28 mouse cellular contexts compared by ENCODE assay signal in genomic region chr11:94550442-94550744, GRCm38 (mm10). TPM values are rescaled to one million over a fixed set of nuclear protein-coding genes. Genes with fewer than 3 reads are reported as not detected.
DNase-seq lines count a peak whose midpoint lies in the region; ATAC-seq and TF ChIP-seq lines count a peak whose summit lies in the region.
"Had no signal": no experiment of that assay in that cellular context is flagged by ENCODE, and none has a peak within 500 bp of the region (broad histone marks: within the 10 kb centered on the region; RNA-seq: fewer than 3 reads in every experiment).

No protein-coding gene starts in this region.

- H3K4me3 ChIP-seq in embryonic facial prominence, embryonic 12.5 days, result no peak overlapping the region
- no peak overlapping the region for H3K4me3 ChIP-seq in embryonic facial prominence, embryonic 10.5 days
- H3K4me3 ChIP-seq in testis, adult 2 months (ENCODE audit: control insufficient read depth, low read depth, low read length), result no peak overlapping the region
- H3K4me3 ChIP-seq in embryonic facial prominence, embryonic 14.5 days (ENCODE audit: low read depth, low read length), result no peak overlapping the region
- H3K4me3 ChIP-seq in limb, embryonic 15.5 days, result no peak overlapping the region
- H3K4me3 ChIP-seq: forebrain, embryonic 15.5 days; heart, adult 2 months; heart, embryonic 13.5 days; liver, embryonic 12.5 days; myocyte; neural tube, embryonic 13.5 days had no signal

- 84% methylated on average over 5 of the region's 5 CpGs for WGBS in embryonic facial prominence, embryonic 12.5 days
- 84% methylated on average over 5 of the region's 5 CpGs for WGBS in embryonic facial prominence, embryonic 10.5 days
- WGBS in embryonic facial prominence, embryonic 14.5 days, result 69% methylated on average over 5 of the region's 5 CpGs
- 59% methylated on average over 5 of the region's 5 CpGs for WGBS in limb, embryonic 15.5 days

- 0 out of 2 replicates have a peak overlapping the region, but pooled peaks have one; percentile 46 for H3K27ac ChIP-seq in embryonic facial prominence, embryonic 12.5 days
- no peak overlapping the region for H3K27ac ChIP-seq in embryonic facial prominence, embryonic 10.5 days (replicated peaks)
- peak overlapping the region; percentile 33; the same call in 1 of the 2 replicates for H3K27ac ChIP-seq in testis, adult 2 months (ENCODE audit: control insufficient read depth, insufficient read depth, low read depth, low read length)
- 0 out of 2 replicates have a peak overlapping the region, but pooled peaks have one; percentile 8 for H3K27ac ChIP-seq in embryonic facial prominence, embryonic 14.5 days (replicated peaks; ENCODE audit: low read depth, low read length)
- peak overlapping the region; percentile 39; the same call in 1 of the 2 replicates for H3K27ac ChIP-seq in limb, embryonic 15.5 days
- H3K27ac ChIP-seq: forebrain, embryonic 15.5 days; heart, adult 2 months; liver, embryonic 12.5 days; neural tube, embryonic 13.5 days had no signal

- DNase-seq in embryonic facial prominence, embryonic 10.5 days (ENCODE audit: low spot score), result no peak
- no peak for DNase-seq in testis, postnatal 14 days (ENCODE audit: low spot score)
- DNase-seq in embryonic facial prominence, embryonic 14.5 days (ENCODE audit: low spot score), result no peak
- DNase-seq in urinary bladder, adult 18-20 months (ENCODE audit: low spot score in 2 of 2), result no peak
- DNase-seq in embryo, embryonic 9.5 days (ENCODE audit: extremely low spot score), result no peak
- DNase-seq: adrenal gland, postnatal 25 days; cerebellum, adult 11 months; gastrocnemius, postnatal 36 days; heart, adult 2 months; heart, postnatal 14 days; kidney, adult 11 months; kidney, postnatal 4 days; lung, adult 2 months; lung, postnatal 36 days; right cerebral cortex, postnatal 4 days; thymus, adult 18-20 months; thymus, postnatal 4 days had no signal

- H3K36me3 ChIP-seq in embryonic facial prominence, embryonic 12.5 days, result no peaks in the 10 kb centered on the region
- H3K36me3 ChIP-seq in embryonic facial prominence, embryonic 10.5 days (replicated peaks), result no peaks in the 10 kb centered on the region
- no peaks in the 10 kb centered on the region for H3K36me3 ChIP-seq in testis, adult 2 months (ENCODE audit: control insufficient read depth, insufficient read depth, low read length)
- no peaks in the 10 kb centered on the region for H3K36me3 ChIP-seq in embryonic facial prominence, embryonic 14.5 days (ENCODE audit: control insufficient read depth, insufficient read depth, low read length)
- H3K36me3 ChIP-seq in limb, embryonic 15.5 days, result 0 out of 2 replicates have a peak, but pooled peaks cover 2% of the 10 kb centered on the region
- H3K36me3 ChIP-seq: forebrain, embryonic 15.5 days; liver, embryonic 12.5 days; neural tube, embryonic 13.5 days had no signal

- TF ChIP-seq CTCF in testis, adult 2 months (IDR thresholded peaks at IDR 0.05; ENCODE audit: control insufficient read depth, insufficient read depth, insufficient replicate concordance, low read depth, low read length), result no peak

- no peak for ATAC-seq in embryonic facial prominence, embryonic 12.5 days (ENCODE audit: insufficient number of reproducible peaks, insufficient read depth, low FRiP score, low TSS enrichment)
- no peak for ATAC-seq in embryonic facial prominence, embryonic 14.5 days (ENCODE audit: low read depth)
- no peak for ATAC-seq in limb, embryonic 15.5 days (ENCODE audit: insufficient number of reproducible peaks, low FRiP score, low TSS enrichment, low read depth)
- ATAC-seq: forebrain, embryonic 15.5 days; hindbrain, postnatal 0 days; midbrain, embryonic 16.5 days had no signal

- no peak for TF ChIP-seq POLR2A in testis, adult 2 months (IDR thresholded peaks at IDR 0.05; ENCODE audit: control insufficient read depth, low read depth, low read length)

- H3K9me3 ChIP-seq in embryonic facial prominence, embryonic 12.5 days, result 0 out of 2 replicates have a peak, but pooled peaks cover 4% of the 10 kb centered on the region
- no peaks in the 10 kb centered on the region for H3K9me3 ChIP-seq in embryonic facial prominence, embryonic 10.5 days
- H3K9me3 ChIP-seq in embryonic facial prominence, embryonic 14.5 days (ENCODE audit: control insufficient read depth, low read length), result no peaks in the 10 kb centered on the region
- no peaks in the 10 kb centered on the region for H3K9me3 ChIP-seq in limb, embryonic 15.5 days
- H3K9me3 ChIP-seq: forebrain, embryonic 15.5 days; liver, embryonic 12.5 days; neural tube, embryonic 13.5 days had no signal

- peaks cover 10% of the 10 kb centered on the region; the same call in 1 of the 2 replicates for H3K4me1 ChIP-seq in embryonic facial prominence, embryonic 12.5 days
- H3K4me1 ChIP-seq in embryonic facial prominence, embryonic 10.5 days, result peaks cover 16% of the 10 kb centered on the region
- peaks cover 19% of the 10 kb centered on the region for H3K4me1 ChIP-seq in testis, adult 2 months (ENCODE audit: control insufficient read depth, insufficient read depth, low read length)
- peaks cover 8% of the 10 kb centered on the region for H3K4me1 ChIP-seq in embryonic facial prominence, embryonic 14.5 days (ENCODE audit: control insufficient read depth, insufficient read depth, low read length)
- H3K4me1 ChIP-seq in limb, embryonic 15.5 days, result peaks cover 25% of the 10 kb centered on the region

- H3K9ac ChIP-seq in embryonic facial prominence, embryonic 12.5 days, result no peak overlapping the region
- no peak overlapping the region for H3K9ac ChIP-seq in embryonic facial prominence, embryonic 14.5 days (ENCODE audit: low read depth, low read length)
- no peak overlapping the region for H3K9ac ChIP-seq in limb, embryonic 15.5 days
- H3K9ac ChIP-seq: forebrain, embryonic 15.5 days; heart, embryonic 13.5 days; liver, embryonic 12.5 days; neural tube, embryonic 13.5 days had no signal

- H3K27me3 ChIP-seq in embryonic facial prominence, embryonic 12.5 days, result no peaks in the 10 kb centered on the region
- H3K27me3 ChIP-seq in embryonic facial prominence, embryonic 10.5 days (replicated peaks; ENCODE audit: low read depth, poor library complexity, severe bottlenecking), result no peaks in the 10 kb centered on the region
- no peaks in the 10 kb centered on the region for H3K27me3 ChIP-seq in testis, adult 2 months (ENCODE audit: control insufficient read depth, insufficient read depth, low read length)
- no peaks in the 10 kb centered on the region for H3K27me3 ChIP-seq in embryonic facial prominence, embryonic 14.5 days (replicated peaks; ENCODE audit: control insufficient read depth, insufficient read depth, low read length)
- no peaks in the 10 kb centered on the region for H3K27me3 ChIP-seq in limb, embryonic 15.5 days
- H3K27me3 ChIP-seq: forebrain, embryonic 15.5 days; heart, embryonic 13.5 days; liver, embryonic 12.5 days; neural tube, embryonic 13.5 days had no signal

- no peak overlapping the region for H3K4me2 ChIP-seq in embryonic facial prominence, embryonic 12.5 days (replicated peaks)
- no peak overlapping the region for H3K4me2 ChIP-seq in embryonic facial prominence, embryonic 14.5 days (ENCODE audit: low read depth, low read length)
- H3K4me2 ChIP-seq in limb, embryonic 15.5 days, result no peak overlapping the region
- H3K4me2 ChIP-seq: forebrain, embryonic 15.5 days; heart, embryonic 13.5 days; liver, embryonic 12.5 days; neural tube, embryonic 13.5 days had no signal

RNA-seq across cellular contexts. Expression of gene Rsad1, which starts 1.3 kb away (rescaled TPM):
- 5.0 and 5.7 TPM in 2 replicates for polyA plus RNA-seq in embryonic facial prominence, embryonic 12.5 days (2016; fragmentation: Nextera tagmentation; extraction: Ambion mirVana)
- 4.5 and 5.1 TPM in 2 replicates for polyA plus RNA-seq in embryonic facial prominence, embryonic 10.5 days (2016; fragmentation: Nextera tagmentation; extraction: Ambion mirVana)
- 5.1 and 5.4 TPM in 2 replicates for polyA plus RNA-seq in testis, adult 2 months (2012; rRNA removed)
- polyA plus RNA-seq in embryonic facial prominence, embryonic 14.5 days (2014; fragmentation: Nextera tagmentation; extraction: Ambion mirVana), result 2.2 and 2.8 TPM in 2 replicates
- polyA plus RNA-seq in limb, embryonic 15.5 days (2015; fragmentation: Nextera tagmentation; extraction: Ambion mirVana), result 3.6 and 3.7 TPM in 2 replicates

RNA-seq across cellular contexts. Expression of gene Chad, which starts 14.5 kb away (rescaled TPM):
- polyA plus RNA-seq in embryonic facial prominence, embryonic 12.5 days (2016; fragmentation: Nextera tagmentation; extraction: Ambion mirVana), result 2.0 and 3.6 TPM in 2 replicates
- 0.09 and 0.11 TPM in 2 replicates for polyA plus RNA-seq in embryonic facial prominence, embryonic 10.5 days (2016; fragmentation: Nextera tagmentation; extraction: Ambion mirVana)
- polyA plus RNA-seq in testis, adult 2 months (2012; rRNA removed), result 0.14 TPM in 1 of 2 replicates, not detected in the other
- 9.5 and 10.1 TPM in 2 replicates for polyA plus RNA-seq in embryonic facial prominence, embryonic 14.5 days (2014; fragmentation: Nextera tagmentation; extraction: Ambion mirVana)
- 22.7 and 31.1 TPM in 2 replicates for polyA plus RNA-seq in limb, embryonic 15.5 days (2015; fragmentation: Nextera tagmentation; extraction: Ambion mirVana)
- polyA plus RNA-seq: liver, embryonic 12.5 days had no signal

RNA-seq across cellular contexts. Expression of gene Mycbpap, which starts 28.9 kb away (rescaled TPM):
- 2.5 and 3.7 TPM in 2 replicates for polyA plus RNA-seq in embryonic facial prominence, embryonic 12.5 days (2016; fragmentation: Nextera tagmentation; extraction: Ambion mirVana)
- 2.7 and 3.6 TPM in 2 replicates for polyA plus RNA-seq in embryonic facial prominence, embryonic 10.5 days (2016; fragmentation: Nextera tagmentation; extraction: Ambion mirVana)
- polyA plus RNA-seq in testis, adult 2 months (2012; rRNA removed), result 193 and 197 TPM in 2 replicates
- 1.4 and 4.1 TPM in 2 replicates for polyA plus RNA-seq in embryonic facial prominence, embryonic 14.5 days (2014; fragmentation: Nextera tagmentation; extraction: Ambion mirVana)
- polyA plus RNA-seq in limb, embryonic 15.5 days (2015; fragmentation: Nextera tagmentation; extraction: Ambion mirVana), result 1.5 and 1.6 TPM in 2 replicates
- polyA plus RNA-seq: C2C12 had no signal

RNA-seq across cellular contexts. Expression of gene Epn3, which starts 50.6 kb away (rescaled TPM):
- polyA plus RNA-seq in embryonic facial prominence, embryonic 12.5 days (2016; fragmentation: Nextera tagmentation; extraction: Ambion mirVana), result 2.7 and 4.2 TPM in 2 replicates
- polyA plus RNA-seq in embryonic facial prominence, embryonic 10.5 days (2016; fragmentation: Nextera tagmentation; extraction: Ambion mirVana), result 4.5 and 4.7 TPM in 2 replicates
- polyA plus RNA-seq in testis, adult 2 months (2012; rRNA removed), result 1.7 and 1.8 TPM in 2 replicates
- 4.3 and 6.6 TPM in 2 replicates for polyA plus RNA-seq in embryonic facial prominence, embryonic 14.5 days (2014; fragmentation: Nextera tagmentation; extraction: Ambion mirVana)
- polyA plus RNA-seq in limb, embryonic 15.5 days (2015; fragmentation: Nextera tagmentation; extraction: Ambion mirVana), result 10.3 and 11.1 TPM in 2 replicates
- polyA plus RNA-seq: liver, embryonic 12.5 days had no signal

RNA-seq across cellular contexts. Expression of gene Acsf2, which starts 51.3 kb away (rescaled TPM):
- 5.5 and 5.9 TPM in 2 replicates for polyA plus RNA-seq in embryonic facial prominence, embryonic 12.5 days (2016; fragmentation: Nextera tagmentation; extraction: Ambion mirVana)
- 3.9 and 4.1 TPM in 2 replicates for polyA plus RNA-seq in embryonic facial prominence, embryonic 10.5 days (2016; fragmentation: Nextera tagmentation; extraction: Ambion mirVana)
- 7.0 and 8.3 TPM in 2 replicates for polyA plus RNA-seq in testis, adult 2 months (2012; rRNA removed)
- 6.3 and 7.3 TPM in 2 replicates for polyA plus RNA-seq in embryonic facial prominence, embryonic 14.5 days (2014; fragmentation: Nextera tagmentation; extraction: Ambion mirVana)
- 6.2 and 6.3 TPM in 2 replicates for polyA plus RNA-seq in limb, embryonic 15.5 days (2015; fragmentation: Nextera tagmentation; extraction: Ambion mirVana)

Comparison
In these comparisons a context has a peak if more than half of its experiments do, and no peak if none do; other contexts are left out.
1. RNA of gene Mycbpap, which starts 28.9 kb away (polyA plus RNA-seq): 193 to 197 TPM in testis, adult 2 months; 1.4 to 4.1 TPM in embryonic facial prominence, embryonic 14.5 days, 2.5 to 3.7 TPM in embryonic facial prominence, embryonic 12.5 days, 2.7 to 3.6 TPM in embryonic facial prominence, embryonic 10.5 days and 1.5 to 1.6 TPM in limb, embryonic 15.5 days; every median in the first group is over 10 times any median in the second.